Mouse (Mus musculus): ENCODE measurements around the gene Rab3b. TPM values are rescaled to one million over a fixed set of nuclear protein-coding genes. Genes with fewer than 3 reads are reported as not detected.

Gene Rab3b
- polyA plus RNA-seq, 1 experiment from 2014 or later: 14.5 TPM

- Histone ChIP-seq H3K4me2 (ENCODE audit: low read length) (no peak overlapping the region), H3K9ac (ENCODE audit: low read length) (no peak overlapping the region), H3K27ac (ENCODE audit: low read depth) (no peak overlapping the region), H3K4me1 (replicated peaks; ENCODE audit: control insufficient read depth, insufficient read depth, low read length) (no peaks in the 10 kb centered on the region), H3K9me3 (ENCODE audit: control insufficient read depth, low read length) (no peaks in the 10 kb centered on the region), H3K4me3 (ENCODE audit: low read depth, low read length) (no peak overlapping the region), H3K27me3 (replicated peaks; ENCODE audit: control insufficient read depth, insufficient read depth, low read length) (no peaks in the 10 kb centered on the region), H3K36me3 (ENCODE audit: control insufficient read depth, insufficient read depth, low read length) (no peaks in the 10 kb centered on the region)
- WGBS: 93% methylated on average over 4 of the region's 4 CpGs
- no peak for DNase-seq (ENCODE audit: low spot score)
- no peak for ATAC-seq (replicated peaks; ENCODE audit: low FRiP score, low TSS enrichment, low read depth)
Observed at GRCm38 (mm10) chr4:108951663-108952062, 72.8 kb downstream of the Rab3b start.

DNA sequence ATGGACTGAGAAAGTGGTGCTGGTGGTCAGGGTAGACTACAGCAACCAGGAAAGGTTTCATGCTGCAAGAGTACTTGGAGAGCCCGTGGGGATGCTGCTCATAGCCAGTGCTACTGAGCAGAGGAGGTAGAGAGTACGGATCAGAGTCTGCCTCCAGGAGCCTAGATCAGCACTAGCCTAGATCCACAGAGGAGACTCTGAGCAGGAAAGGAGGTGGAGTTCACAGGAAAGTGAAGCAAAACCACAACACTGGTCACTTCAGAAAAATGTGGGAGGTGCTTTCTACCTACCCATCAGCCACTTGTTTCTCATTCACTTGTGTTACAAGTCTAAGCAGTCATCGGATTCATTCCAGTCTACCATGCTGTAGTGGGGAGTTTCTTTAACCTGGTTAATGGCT, 80.8 kb downstream of the Rab3b start:
- Histone ChIP-seq H3K36me3 (ENCODE audit: control insufficient read depth, insufficient read depth, low read length) (no peaks in the 10 kb centered on the region), H3K4me1 (replicated peaks; ENCODE audit: control insufficient read depth, insufficient read depth, low read length) (no peaks in the 10 kb centered on the region), H3K4me2 (ENCODE audit: low read length) (no peak overlapping the region), H3K27ac (ENCODE audit: low read depth) (no peak overlapping the region), H3K27me3 (replicated peaks; ENCODE audit: control insufficient read depth, insufficient read depth, low read length) (no peaks in the 10 kb centered on the region), H3K9ac (ENCODE audit: low read length) (no peak overlapping the region), H3K9me3 (ENCODE audit: control insufficient read depth, low read length) (no peaks in the 10 kb centered on the region), H3K4me3 (ENCODE audit: low read depth, low read length) (no peak overlapping the region)
- no peak for ATAC-seq (replicated peaks; ENCODE audit: low FRiP score, low TSS enrichment, low read depth)
- peak; percentile 15 for DNase-seq (ENCODE audit: low spot score)
- WGBS: 81% methylated on average over 3 of the region's 3 CpGs

- H3K27ac ChIP-seq (ENCODE audit: low read depth): no peak overlapping the region
- H3K9me3 ChIP-seq (ENCODE audit: control insufficient read depth, low read length): no peaks in the 10 kb centered on the region
- H3K36me3 ChIP-seq (ENCODE audit: control insufficient read depth, insufficient read depth, low read length): no peaks in the 10 kb centered on the region
- ATAC-seq (replicated peaks; ENCODE audit: low FRiP score, low TSS enrichment, low read depth): no peak
- no peaks in the 10 kb centered on the region for H3K4me1 ChIP-seq (replicated peaks; ENCODE audit: control insufficient read depth, insufficient read depth, low read length)
- 81% methylated on average over 4 of the region's 4 CpGs for WGBS
- no peaks in the 10 kb centered on the region for H3K27me3 ChIP-seq (replicated peaks; ENCODE audit: control insufficient read depth, insufficient read depth, low read length)
- DNase-seq (ENCODE audit: low spot score): no peak
- H3K4me2 ChIP-seq (ENCODE audit: low read length): no peak overlapping the region
- H3K9ac ChIP-seq (ENCODE audit: low read length): no peak overlapping the region
- H3K4me3 ChIP-seq (ENCODE audit: low read depth, low read length): no peak overlapping the region
Observed at GRCm38 (mm10) chr4:108960619-108961460, 82.0 kb downstream of the Rab3b start.

GRCm38 (mm10) chr4:108963017-108963416, 84.2 kb downstream of the Rab3b start:
- no peak overlapping the region for H3K27ac ChIP-seq (ENCODE audit: low read depth)
- H3K27me3 ChIP-seq (replicated peaks; ENCODE audit: control insufficient read depth, insufficient read depth, low read length): no peaks in the 10 kb centered on the region
- no peaks in the 10 kb centered on the region for H3K36me3 ChIP-seq (ENCODE audit: control insufficient read depth, insufficient read depth, low read length)
- H3K9me3 ChIP-seq (ENCODE audit: control insufficient read depth, low read length): no peaks in the 10 kb centered on the region
- DNase-seq (ENCODE audit: low spot score) (no peak), ATAC-seq (replicated peaks; ENCODE audit: low FRiP score, low TSS enrichment, low read depth) (no peak)
- H3K4me3 ChIP-seq (ENCODE audit: low read depth, low read length): no peak overlapping the region
- H3K9ac ChIP-seq (ENCODE audit: low read length): no peak overlapping the region
- no peak overlapping the region for H3K4me2 ChIP-seq (ENCODE audit: low read length)
- no peaks in the 10 kb centered on the region for H3K4me1 ChIP-seq (replicated peaks; ENCODE audit: control insufficient read depth, insufficient read depth, low read length)
- WGBS: 81% methylated on average over 6 of the region's 6 CpGs

DNA sequence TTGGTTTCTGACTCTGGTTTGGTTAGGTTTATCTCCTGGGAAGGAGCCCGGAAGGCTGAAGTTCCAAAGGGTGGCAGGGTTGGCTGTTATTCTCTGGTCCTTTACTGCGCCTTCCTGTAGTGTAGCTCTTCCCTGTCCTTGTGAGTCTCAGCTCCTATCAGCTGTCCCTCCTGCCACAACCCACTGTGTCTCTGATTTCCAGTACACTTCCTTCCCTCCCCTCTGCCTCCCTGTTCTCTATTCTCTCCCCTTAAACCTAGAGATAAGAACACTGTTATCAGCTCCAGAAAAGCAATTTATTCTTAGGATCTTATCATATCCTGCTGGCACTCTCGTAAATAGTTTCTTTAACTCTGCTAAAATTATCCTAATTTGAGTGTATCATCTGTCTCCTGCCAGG, 90.7 kb downstream of the Rab3b start:
- Histone ChIP-seq H3K27ac (ENCODE audit: low read depth) (no peak overlapping the region), H3K4me1 (replicated peaks; ENCODE audit: control insufficient read depth, insufficient read depth, low read length) (no peaks in the 10 kb centered on the region), H3K4me2 (ENCODE audit: low read length) (no peak overlapping the region), H3K4me3 (ENCODE audit: low read depth, low read length) (no peak overlapping the region), H3K36me3 (ENCODE audit: control insufficient read depth, insufficient read depth, low read length) (no peaks in the 10 kb centered on the region), H3K27me3 (replicated peaks; ENCODE audit: control insufficient read depth, insufficient read depth, low read length) (no peaks in the 10 kb centered on the region), H3K9me3 (ENCODE audit: control insufficient read depth, low read length) (no peaks in the 10 kb centered on the region), H3K9ac (ENCODE audit: low read length) (no peak overlapping the region)
- ATAC-seq (replicated peaks; ENCODE audit: low FRiP score, low TSS enrichment, low read depth): no peak
- no peak for DNase-seq (ENCODE audit: low spot score)
- 62% methylated on average over 3 of the region's 3 CpGs for WGBS

DNA sequence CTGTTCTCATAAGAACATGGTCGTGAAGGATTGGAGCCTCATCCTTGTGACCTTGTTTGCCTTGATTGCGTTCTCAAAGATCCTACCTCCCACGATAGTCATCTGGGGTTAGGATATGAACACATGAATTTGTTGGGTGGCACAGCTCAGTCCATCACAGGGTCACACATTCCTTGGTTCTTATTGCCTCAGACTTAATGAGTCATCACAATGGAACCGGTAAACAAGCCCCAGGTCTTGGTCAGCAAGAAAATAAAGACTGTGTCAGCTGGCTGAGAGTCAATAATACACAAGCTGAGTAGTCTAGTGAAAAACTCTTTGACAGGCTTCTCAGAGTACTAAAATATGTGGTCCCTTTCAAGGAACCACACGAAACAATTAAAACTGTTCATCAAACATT, 92.2 kb downstream of the Rab3b start:
- ATAC-seq (replicated peaks; ENCODE audit: low FRiP score, low TSS enrichment, low read depth): no peak
- 69% methylated on average over 5 of the region's 5 CpGs for WGBS

GRCm38 (mm10) chr4:108976458-108977071, 97.7 kb downstream of the Rab3b start:
- no peak overlapping the region for H3K9ac ChIP-seq (ENCODE audit: low read length)
- WGBS: 36% methylated on average over 6 of the region's 6 CpGs
- ATAC-seq (replicated peaks; ENCODE audit: low FRiP score, low TSS enrichment, low read depth): no peak

More for the DNA sequence above, 92.2 kb downstream of the Rab3b start:
- H3K27ac ChIP-seq (ENCODE audit: low read depth): no peak overlapping the region
- no peaks in the 10 kb centered on the region for H3K9me3 ChIP-seq (ENCODE audit: control insufficient read depth, low read length)
- H3K27me3 ChIP-seq (replicated peaks; ENCODE audit: control insufficient read depth, insufficient read depth, low read length): no peaks in the 10 kb centered on the region
- H3K4me2 ChIP-seq (ENCODE audit: low read length): no peak overlapping the region
- no peak for DNase-seq (ENCODE audit: low spot score)
- no peak overlapping the region for H3K4me3 ChIP-seq (ENCODE audit: low read depth, low read length)
- H3K36me3 ChIP-seq (ENCODE audit: control insufficient read depth, insufficient read depth, low read length): no peaks in the 10 kb centered on the region
- no peaks in the 10 kb centered on the region for H3K4me1 ChIP-seq (replicated peaks; ENCODE audit: control insufficient read depth, insufficient read depth, low read length)
- H3K9ac ChIP-seq (ENCODE audit: low read length): no peak overlapping the region

GRCm38 (mm10) chr4:108986833-108987472, 108.1 kb downstream of the Rab3b start:
- ATAC-seq (replicated peaks; ENCODE audit: low FRiP score, low TSS enrichment, low read depth) (no peak), DNase-seq (ENCODE audit: low spot score) (no peak)
- WGBS: 83% methylated on average over 1 of the region's 1 CpGs
- Histone ChIP-seq H3K27me3 (replicated peaks; ENCODE audit: control insufficient read depth, insufficient read depth, low read length) (no peaks in the 10 kb centered on the region), H3K9ac (ENCODE audit: low read length) (no peak overlapping the region), H3K4me1 (replicated peaks; ENCODE audit: control insufficient read depth, insufficient read depth, low read length) (no peaks in the 10 kb centered on the region), H3K4me2 (ENCODE audit: low read length) (no peak overlapping the region), H3K9me3 (ENCODE audit: control insufficient read depth, low read length) (no peaks in the 10 kb centered on the region), H3K4me3 (ENCODE audit: low read depth, low read length) (no peak overlapping the region), H3K27ac (ENCODE audit: low read depth) (no peak overlapping the region), H3K36me3 (ENCODE audit: control insufficient read depth, insufficient read depth, low read length) (no peaks in the 10 kb centered on the region)

More at GRCm38 (mm10) chr4:108976458-108977071, 97.7 kb downstream of the Rab3b start:
- no peak overlapping the region for H3K27ac ChIP-seq (ENCODE audit: low read depth)
- no peak overlapping the region for H3K4me3 ChIP-seq (ENCODE audit: low read depth, low read length)
- H3K9me3 ChIP-seq (ENCODE audit: control insufficient read depth, low read length): no peaks in the 10 kb centered on the region
- no peaks in the 10 kb centered on the region for H3K36me3 ChIP-seq (ENCODE audit: control insufficient read depth, insufficient read depth, low read length)
- no peak overlapping the region for H3K4me2 ChIP-seq (ENCODE audit: low read length)
- no peaks in the 10 kb centered on the region for H3K4me1 ChIP-seq (replicated peaks; ENCODE audit: control insufficient read depth, insufficient read depth, low read length)
- no peak for DNase-seq (ENCODE audit: low spot score)
- H3K27me3 ChIP-seq (replicated peaks; ENCODE audit: control insufficient read depth, insufficient read depth, low read length): no peaks in the 10 kb centered on the region

All from intestine, embryonic 14.5 days (tissue).